Mouse (Mus musculus) limb, embryonic 11.5 days (tissue): ENCODE results near the gene Maml2. TPM values are rescaled to one million over a fixed set of nuclear protein-coding genes. Genes with fewer than 3 reads are reported as not detected.

Experiments used
- ATAC-seq: fragments of 200-750 bp; cut with Nextera tagmentation; 2 replicates; pipeline ENCODE4 v1.8.0; 2017; ENCODE audit warnings: low read depth; ENCODE audit not compliant: insufficient number of reproducible peaks, low FRiP score, low TSS enrichment
- DNase-seq: peaks from one replicate; pipeline ENCODE4 v3.0.0-alpha.2; 2015; ENCODE audit warnings: low spot score
- H3K27ac ChIP-seq: fragments of 300-500 bp; sonication (generic); replicated peaks from 2 replicates; pipeline ENCODE4 v1.5.1; 2014; ENCODE audit warnings: low read depth, mild to moderate bottlenecking, low read length
- H3K27me3 ChIP-seq: fragments of 300-500 bp; sonication (generic); 2 replicates; pipeline ENCODE4 v1.6.1; 2014; ENCODE audit warnings: mild to moderate bottlenecking, low read length, mixed read lengths; ENCODE audit not compliant: control insufficient read depth, insufficient read depth
- H3K36me3 ChIP-seq: fragments of 300-500 bp; sonication (generic); 2 replicates; pipeline ENCODE4 v1.6.1; 2014; ENCODE audit warnings: mild to moderate bottlenecking, low read length, moderate library complexity, mixed read lengths; ENCODE audit not compliant: control insufficient read depth, insufficient read depth
- H3K4me1 ChIP-seq: fragments of 300-500 bp; sonication (generic); 2 replicates; pipeline ENCODE4 v1.6.1; 2014; ENCODE audit warnings: low read length, mixed read lengths; ENCODE audit not compliant: control insufficient read depth, insufficient read depth
- H3K4me2 ChIP-seq: fragments of 300-500 bp; sonication (generic); 2 replicates; pipeline ENCODE4 v1.6.1; 2014; ENCODE audit warnings: low read depth, mild to moderate bottlenecking, moderate library complexity; ENCODE audit not compliant: severe bottlenecking
- H3K4me3 ChIP-seq: fragments of 300-500 bp; sonication (generic); 2 replicates; pipeline ENCODE4 v1.5.1; 2014; ENCODE audit warnings: low read depth, low read length
- H3K9ac ChIP-seq: fragments of 300-500 bp; sonication (generic); 2 replicates; pipeline ENCODE4 v1.6.1; 2014; ENCODE audit warnings: mild to moderate bottlenecking, low read length
- H3K9me3 ChIP-seq: fragments of 300-500 bp; sonication (generic); 2 replicates; pipeline ENCODE4 v1.6.1; 2016; ENCODE audit warnings: low read length; ENCODE audit not compliant: control insufficient read depth
- WGBS: fragments of 180-500 bp; shearing (Covaris S2); extraction: QIAGEN DNeasy Blood & Tissue Kit; methylation state at CpG from one replicate; pipeline ENCODE4 v1.1.7; 2014; 5-methylcytosine and 5-hydroxymethylcytosine counted together
- polyA plus RNA-seq: library from polyadenylated mRNA; unstranded; fragments of >200 nt; fragmentation: Nextera tagmentation; extraction: Ambion mirVana; gene quantifications from 2 replicates; pipeline ENCODE4 v1.2.1, GENCODE M21; 2014

The Maml2 gene
- polyA plus RNA-seq, 1 experiment from 2014 or later = 9.3 TPM

DNA sequence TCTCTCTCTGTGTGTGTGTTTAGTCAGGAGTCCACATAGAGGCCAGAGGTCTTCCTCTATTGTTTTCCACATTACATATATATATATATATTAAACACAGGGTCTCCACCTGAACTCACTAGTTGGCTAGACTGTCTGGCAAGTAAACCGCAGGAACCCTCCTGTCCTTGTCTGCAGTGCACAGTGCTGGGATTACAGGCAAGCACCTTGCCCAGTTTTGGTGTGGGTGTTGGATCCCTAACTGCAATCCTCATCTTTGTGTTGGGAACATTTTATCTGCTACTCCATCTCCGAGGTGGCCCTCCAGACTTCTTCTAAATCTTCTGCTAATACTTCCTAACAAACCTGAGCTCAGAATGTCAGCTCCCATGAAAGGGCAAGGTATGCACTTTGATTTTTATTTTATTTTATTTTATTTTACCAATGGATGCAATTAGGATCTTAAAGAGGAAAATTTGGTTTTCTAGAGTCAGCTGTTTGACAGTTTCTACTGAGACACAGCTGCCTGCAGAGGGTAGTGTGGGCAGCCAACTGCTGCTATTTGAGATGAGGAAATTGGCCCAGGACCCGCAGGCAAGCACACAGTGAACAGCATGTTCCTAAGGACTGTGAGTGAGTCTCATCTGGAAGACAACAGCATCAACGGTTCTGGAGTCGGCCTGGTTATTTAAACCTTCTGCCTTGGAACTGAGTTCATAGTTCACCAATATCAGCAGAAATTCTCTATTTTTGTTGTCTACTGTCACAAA, 213.0 kb downstream of the Maml2 start:
- no peak overlapping the region for H3K27ac ChIP-seq
- ATAC-seq (no peak), DNase-seq (no peak)
- no peaks in the 10 kb centered on the region for H3K9me3 ChIP-seq
- no peak overlapping the region for H3K4me2 ChIP-seq
- H3K4me1 ChIP-seq = 0 out of 2 replicates have a peak, but pooled peaks cover 3% of the 10 kb centered on the region
- no peak overlapping the region for H3K4me3 ChIP-seq
- H3K27me3 ChIP-seq = no peaks in the 10 kb centered on the region
- H3K36me3 ChIP-seq = no peaks in the 10 kb centered on the region
- H3K9ac ChIP-seq = no peak overlapping the region
- WGBS = 72% methylated on average over 5 of the region's 5 CpGs

GRCm38 (mm10) chr9:13513135-13513534, 215.4 kb downstream of the Maml2 start:
- H3K4me3 ChIP-seq = no peak overlapping the region
- no peak for ATAC-seq

GRCm38 (mm10) chr9:13514435-13514834, 216.7 kb downstream of the Maml2 start:
- H3K4me1 ChIP-seq = peaks cover 12% of the 10 kb centered on the region; the same call in 1 of the 2 replicates
- DNase-seq (no peak), ATAC-seq (no peak)
- no peaks in the 10 kb centered on the region for H3K36me3 ChIP-seq
- H3K27ac ChIP-seq = no peak overlapping the region
- no peaks in the 10 kb centered on the region for H3K27me3 ChIP-seq
- no peak overlapping the region for H3K4me2 ChIP-seq
- H3K4me3 ChIP-seq = no peak overlapping the region
- H3K9ac ChIP-seq = no peak overlapping the region
- no peaks in the 10 kb centered on the region for H3K9me3 ChIP-seq

More at GRCm38 (mm10) chr9:13513135-13513534, 215.4 kb downstream of the Maml2 start:
- Histone ChIP-seq H3K27me3 (no peaks in the 10 kb centered on the region), H3K9ac (no peak overlapping the region), H3K9me3 (no peaks in the 10 kb centered on the region), H3K36me3 (no peaks in the 10 kb centered on the region), H3K4me2 (no peak overlapping the region), H3K27ac (no peak overlapping the region), H3K4me1 (peaks cover 7% of the 10 kb centered on the region; the same call in 1 of the 2 replicates)
- WGBS = 53% methylated on average over 5 of the region's 5 CpGs
- no peak for DNase-seq

- 71% methylated on average over 2 of the region's 2 CpGs for WGBS
- Histone ChIP-seq H3K27ac (no peak overlapping the region), H3K4me2 (no peak overlapping the region), H3K9ac (no peak overlapping the region), H3K4me1 (peaks cover 12% of the 10 kb centered on the region; the same call in 1 of the 2 replicates), H3K36me3 (no peaks in the 10 kb centered on the region), H3K9me3 (no peaks in the 10 kb centered on the region), H3K27me3 (no peaks in the 10 kb centered on the region), H3K4me3 (no peak overlapping the region)
- ATAC-seq = no peak
- DNase-seq = no peak
These were observed 218.2 kb downstream of the Maml2 start for GRCm38 (mm10) chr9:13515976-13516375.

GRCm38 (mm10) chr9:13518031-13518430, 220.3 kb downstream of the Maml2 start:
- DNase-seq (no peak), ATAC-seq (no peak)
- Histone ChIP-seq H3K27me3 (no peaks in the 10 kb centered on the region), H3K4me3 (no peak overlapping the region), H3K9ac (no peak overlapping the region), H3K36me3 (no peaks in the 10 kb centered on the region), H3K4me1 (peaks cover 12% of the 10 kb centered on the region; the same call in 1 of the 2 replicates), H3K9me3 (no peaks in the 10 kb centered on the region), H3K4me2 (no peak overlapping the region), H3K27ac (no peak overlapping the region)
- WGBS = 57% methylated on average over 2 of the region's 2 CpGs

DNA sequence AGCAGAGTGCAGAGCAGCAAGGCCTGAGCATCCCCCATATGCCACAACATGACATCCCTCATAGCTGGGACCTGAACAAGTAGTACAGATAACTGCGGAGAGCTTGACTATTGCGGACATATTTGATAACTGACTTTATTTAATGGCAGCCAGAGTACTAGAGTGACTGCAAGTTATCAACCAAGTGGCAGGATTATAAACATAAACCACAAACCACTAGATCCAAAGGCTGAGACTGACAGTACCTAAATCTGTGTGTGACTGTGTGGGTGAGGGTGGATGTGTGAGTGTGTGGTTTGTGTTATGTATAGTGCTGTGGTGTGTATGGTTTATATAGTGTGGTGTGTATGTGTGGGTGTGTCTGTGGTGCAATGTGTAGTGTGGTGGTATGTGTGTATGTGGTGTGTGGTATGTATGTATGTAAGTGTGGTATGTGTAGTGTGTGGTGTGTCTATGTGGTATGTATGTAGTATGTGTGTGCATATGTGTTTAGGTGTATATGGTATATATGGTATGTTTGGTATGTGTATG, 220.7 kb downstream of the Maml2 start:
- 0 out of 2 replicates have a peak, but pooled peaks have one; percentile 15 for ATAC-seq
- WGBS = 95% methylated on average over 2 of the region's 2 CpGs
- no peak overlapping the region for H3K27ac ChIP-seq

GRCm38 (mm10) chr9:13522061-13522820, 224.5 kb downstream of the Maml2 start:
- Histone ChIP-seq H3K27ac (no peak overlapping the region), H3K4me3 (no peak overlapping the region), H3K27me3 (no peaks in the 10 kb centered on the region), H3K9ac (no peak overlapping the region), H3K36me3 (no peaks in the 10 kb centered on the region), H3K4me1 (peaks cover 10% of the 10 kb centered on the region; the same call in 1 of the 2 replicates), H3K4me2 (no peak overlapping the region), H3K9me3 (no peaks in the 10 kb centered on the region)
- ATAC-seq (no peak), DNase-seq (no peak)
- WGBS = 69% methylated on average over 9 of the region's 9 CpGs

More for the DNA sequence above, 220.7 kb downstream of the Maml2 start:
- no peaks in the 10 kb centered on the region for H3K9me3 ChIP-seq
- H3K4me2 ChIP-seq = no peak overlapping the region
- H3K27me3 ChIP-seq = no peaks in the 10 kb centered on the region
- no peak overlapping the region for H3K4me3 ChIP-seq
- peaks cover 12% of the 10 kb centered on the region; the same call in 1 of the 2 replicates for H3K4me1 ChIP-seq
- DNase-seq = no peak
- no peaks in the 10 kb centered on the region for H3K36me3 ChIP-seq
- no peak overlapping the region for H3K9ac ChIP-seq

- no peaks in the 10 kb centered on the region for H3K27me3 ChIP-seq
- no peak overlapping the region for H3K4me3 ChIP-seq
- no peak overlapping the region for H3K9ac ChIP-seq
- no peak for DNase-seq
- H3K4me1 ChIP-seq = peaks cover 6% of the 10 kb centered on the region; the same call in 1 of the 2 replicates
- no peak overlapping the region for H3K27ac ChIP-seq
- H3K9me3 ChIP-seq = no peaks in the 10 kb centered on the region
- ATAC-seq = no peak
- no peak overlapping the region for H3K4me2 ChIP-seq
- no peaks in the 10 kb centered on the region for H3K36me3 ChIP-seq
- WGBS = 89% methylated on average over 3 of the region's 3 CpGs
These were observed 225.3 kb downstream of the Maml2 start for GRCm38 (mm10) chr9:13523046-13523445.
